17 mouse cellular contexts compared by ENCODE assay signal in the genomic region with DNA sequence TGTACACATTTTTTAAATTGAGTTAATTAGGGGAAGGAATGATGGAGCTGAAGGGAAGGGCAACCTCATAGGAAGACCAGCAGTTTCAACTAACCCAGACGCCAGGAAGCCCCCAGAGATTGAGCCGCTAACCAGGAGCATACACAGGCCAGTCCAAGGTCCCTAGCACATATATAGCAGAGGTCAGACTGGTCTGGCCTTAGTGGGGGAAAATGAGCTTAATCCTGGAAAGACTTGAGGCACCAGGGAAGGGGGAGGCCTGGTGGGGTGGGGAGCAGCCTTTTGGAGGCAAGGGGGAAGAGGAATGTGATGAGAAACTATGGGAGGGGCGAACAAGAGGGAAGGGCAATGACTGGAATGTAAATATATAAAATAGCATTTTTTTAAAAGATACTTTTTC.
"Had no signal": no experiment of that assay in that cellular context is flagged by ENCODE, and none has a peak within 500 bp of the region (broad histone marks: within the 10 kb centered on the region; RNA-seq: fewer than 3 reads in every experiment).

No protein-coding gene starts in this region.

- H3K36me3 ChIP-seq: midbrain, embryonic 10.5 days; midbrain, embryonic 12.5 days; neural tube, embryonic 13.5 days; neural tube, embryonic 15.5 days; stomach, embryonic 15.5 days had no signal

- ATAC-seq: midbrain, embryonic 16.5 days had no signal

- H3K9me3 ChIP-seq: midbrain, embryonic 10.5 days; midbrain, embryonic 12.5 days; neural tube, embryonic 13.5 days; neural tube, embryonic 15.5 days; stomach, embryonic 15.5 days had no signal

- H3K4me1 ChIP-seq: midbrain, embryonic 10.5 days; midbrain, embryonic 12.5 days; neural tube, embryonic 13.5 days; neural tube, embryonic 15.5 days had no signal

- DNase-seq: lung, adult 18-20 months; lung, embryonic 14.5 days; lung, postnatal 10 days; lung, postnatal 4 days; midbrain, embryonic 14.5 days; right cerebral cortex, postnatal 14 days; thymus, adult 2 months; thymus, postnatal 25 days; thymus, postnatal 4 days had no signal

- H3K9ac ChIP-seq: lung, embryonic 14.5 days; midbrain, embryonic 12.5 days; neural tube, embryonic 13.5 days; neural tube, embryonic 15.5 days; stomach, embryonic 15.5 days had no signal

- H3K27ac ChIP-seq: midbrain, embryonic 10.5 days; midbrain, embryonic 12.5 days; neural tube, embryonic 13.5 days; neural tube, embryonic 15.5 days; stomach, embryonic 15.5 days; stomach, postnatal 0 days had no signal

- H3K27me3 ChIP-seq: midbrain, embryonic 12.5 days; neural tube, embryonic 13.5 days; neural tube, embryonic 15.5 days; stomach, embryonic 15.5 days had no signal

- H3K4me3 ChIP-seq: midbrain, embryonic 10.5 days; midbrain, embryonic 12.5 days; myocyte; neural tube, embryonic 13.5 days; neural tube, embryonic 15.5 days; stomach, embryonic 15.5 days had no signal

- H3K4me2 ChIP-seq: lung, embryonic 14.5 days; midbrain, embryonic 12.5 days; neural tube, embryonic 13.5 days; neural tube, embryonic 15.5 days; stomach, embryonic 15.5 days had no signal
